Mouse (Mus musculus) hindbrain, embryonic 16.5 days (tissue): ENCODE data around the gene Sash1. TPM values are rescaled to one million over a fixed set of nuclear protein-coding genes. Genes with fewer than 3 reads are reported as not detected.

ENCODE experiments used
- ATAC-seq: fragments of 200-750 bp; cut with Nextera tagmentation; 2 replicates; pipeline ENCODE4 v1.8.0; 2017; ENCODE audit warnings: moderate TSS enrichment, moderate library complexity
- H3K27ac ChIP-seq: fragments of 300-500 bp; sonication (generic); 2 replicates; pipeline ENCODE4 v1.5.1; 2014; ENCODE audit warnings: low read depth, mild to moderate bottlenecking, control low read depth, low read length, moderate library complexity
- H3K27me3 ChIP-seq: fragments of 300-500 bp; sonication (generic); replicated peaks from 2 replicates; pipeline ENCODE4 v1.6.1; 2014; ENCODE audit warnings: low read length; ENCODE audit not compliant: control insufficient read depth, insufficient read depth
- H3K36me3 ChIP-seq: fragments of 300-500 bp; sonication (generic); 2 replicates; pipeline ENCODE4 v1.6.1; 2014; ENCODE audit warnings: mild to moderate bottlenecking, low read length, moderate library complexity, mixed read lengths; ENCODE audit not compliant: control insufficient read depth, insufficient read depth
- H3K4me1 ChIP-seq: fragments of 300-500 bp; sonication (generic); 2 replicates; pipeline ENCODE4 v1.6.1; 2014; ENCODE audit warnings: low read depth, low read length; ENCODE audit not compliant: control insufficient read depth, insufficient read depth
- H3K4me2 ChIP-seq: fragments of 300-500 bp; sonication (generic); 2 replicates; pipeline ENCODE4 v1.6.1; 2014; ENCODE audit warnings: mild to moderate bottlenecking, low read length, control low read depth, moderate library complexity
- H3K4me3 ChIP-seq: fragments of 300-500 bp; sonication (generic); 2 replicates; pipeline ENCODE4 v1.5.1; 2014; ENCODE audit warnings: mild to moderate bottlenecking, low read length, control low read depth, moderate library complexity
- H3K9ac ChIP-seq: fragments of 300-500 bp; sonication (generic); 2 replicates; pipeline ENCODE4 v1.6.1; 2014; ENCODE audit warnings: low read depth, mild to moderate bottlenecking, control low read depth, low read length, moderate library complexity
- H3K9me3 ChIP-seq: fragments of 300-500 bp; sonication (generic); 2 replicates; pipeline ENCODE4 v1.6.1; 2014; ENCODE audit warnings: mild to moderate bottlenecking, low read length, moderate library complexity; ENCODE audit not compliant: control insufficient read depth
- WGBS: fragments of 180-500 bp; shearing (Covaris S2); extraction: QIAGEN DNeasy Blood & Tissue Kit; methylation state at CpG from one replicate; pipeline ENCODE4 v1.1.7; 2014; 5-methylcytosine and 5-hydroxymethylcytosine counted together
- polyA plus RNA-seq: library from polyadenylated mRNA; unstranded; fragments of >200 nt; fragmentation: Nextera tagmentation; extraction: Ambion mirVana; gene quantifications from 2 replicates; pipeline ENCODE4 v1.2.1, GENCODE M21; 2015

The Sash1 gene
- polyA plus RNA-seq, 1 experiment from 2014 or later, result 4.2 TPM

GRCm38 (mm10) chr10:8885201-8885600 lies 669 bp downstream of the Sash1 start:
- H3K27ac ChIP-seq, result peak overlapping the region; percentile 93
- peak overlapping the region; percentile 83 for H3K4me3 ChIP-seq
- H3K9ac ChIP-seq, result no peak overlapping the region
- peak overlapping the region; percentile 97 for H3K4me2 ChIP-seq
- no peaks in the 10 kb centered on the region for H3K27me3 ChIP-seq
- H3K4me1 ChIP-seq, result peaks cover 7% of the 10 kb centered on the region
- H3K36me3 ChIP-seq, result no peaks in the 10 kb centered on the region
- no peak for ATAC-seq
- H3K9me3 ChIP-seq, result no peaks in the 10 kb centered on the region
- 3% methylated on average over 11 of the region's 11 CpGs for WGBS

GRCm38 (mm10) chr10:8884565-8884964 lies 1.3 kb downstream of the Sash1 start:
- peaks cover 7% of the 10 kb centered on the region for H3K4me1 ChIP-seq
- no peaks in the 10 kb centered on the region for H3K9me3 ChIP-seq
- H3K9ac ChIP-seq, result no peak overlapping the region
- ATAC-seq, result no peak
- no peaks in the 10 kb centered on the region for H3K36me3 ChIP-seq
- 53% methylated on average over 5 of the region's 5 CpGs for WGBS
- peak overlapping the region; percentile 97 for H3K4me2 ChIP-seq
- no peak overlapping the region for H3K27ac ChIP-seq
- 0 out of 2 replicates have a peak overlapping the region, but pooled peaks have one; percentile 1 for H3K4me3 ChIP-seq
- no peaks in the 10 kb centered on the region for H3K27me3 ChIP-seq

- no peak overlapping the region for H3K4me3 ChIP-seq
- no peaks in the 10 kb centered on the region for H3K9me3 ChIP-seq
- no peak overlapping the region for H3K27ac ChIP-seq
- H3K9ac ChIP-seq, result no peak overlapping the region
- ATAC-seq, result no peak
- H3K4me1 ChIP-seq, result peaks cover 7% of the 10 kb centered on the region
- H3K36me3 ChIP-seq, result no peaks in the 10 kb centered on the region
- WGBS, result 23% methylated on average over 4 of the region's 4 CpGs
- H3K4me2 ChIP-seq, result peak overlapping the region; percentile 32
- H3K27me3 ChIP-seq, result no peaks in the 10 kb centered on the region
These were observed 2.2 kb downstream of the Sash1 start for GRCm38 (mm10) chr10:8883686-8884085.

GRCm38 (mm10) chr10:8881736-8882135 lies 4.1 kb downstream of the Sash1 start:
- ATAC-seq, result no peak
- Histone ChIP-seq H3K4me3 (no peak overlapping the region), H3K9ac (no peak overlapping the region), H3K4me2 (no peak overlapping the region), H3K4me1 (peaks cover 7% of the 10 kb centered on the region), H3K27me3 (no peaks in the 10 kb centered on the region; the same call in 1 of the 2 replicates), H3K36me3 (no peaks in the 10 kb centered on the region), H3K9me3 (no peaks in the 10 kb centered on the region), H3K27ac (no peak overlapping the region)
- 37% methylated on average over 2 of the region's 2 CpGs for WGBS

- Histone ChIP-seq H3K36me3 (no peaks in the 10 kb centered on the region), H3K4me1 (peaks cover 4% of the 10 kb centered on the region), H3K9ac (no peak overlapping the region), H3K27me3 (no peaks in the 10 kb centered on the region; the same call in 1 of the 2 replicates), H3K4me2 (no peak overlapping the region), H3K4me3 (no peak overlapping the region), H3K27ac (no peak overlapping the region), H3K9me3 (no peaks in the 10 kb centered on the region)
- WGBS, result 68% methylated on average over 15 of the region's 15 CpGs
- no peak for ATAC-seq
These were observed 4.8 kb downstream of the Sash1 start for GRCm38 (mm10) chr10:8880950-8881675.

- Histone ChIP-seq H3K36me3 (no peaks in the 10 kb centered on the region), H3K4me3 (no peak overlapping the region), H3K4me2 (no peak overlapping the region), H3K9ac (no peak overlapping the region), H3K9me3 (no peaks in the 10 kb centered on the region), H3K4me1 (no peaks in the 10 kb centered on the region; the same call in 1 of the 2 replicates), H3K27me3 (no peaks in the 10 kb centered on the region; the same call in 1 of the 2 replicates), H3K27ac (no peak overlapping the region)
- no peak for ATAC-seq
- WGBS, result 50% methylated on average over 9 of the region's 9 CpGs
These were observed 7.0 kb downstream of the Sash1 start for GRCm38 (mm10) chr10:8878824-8879223.

GRCm38 (mm10) chr10:8878381-8878780 lies 7.5 kb downstream of the Sash1 start:
- Histone ChIP-seq H3K4me3 (no peak overlapping the region), H3K9me3 (no peaks in the 10 kb centered on the region), H3K27ac (no peak overlapping the region), H3K27me3 (no peaks in the 10 kb centered on the region; the same call in 1 of the 2 replicates), H3K9ac (no peak overlapping the region), H3K4me1 (no peaks in the 10 kb centered on the region; the same call in 1 of the 2 replicates), H3K36me3 (no peaks in the 10 kb centered on the region), H3K4me2 (no peak overlapping the region)
- 83% methylated on average over 13 of the region's 13 CpGs for WGBS
- no peak for ATAC-seq

- Histone ChIP-seq H3K27ac (no peak overlapping the region), H3K4me3 (no peak overlapping the region), H3K27me3 (no peaks in the 10 kb centered on the region; the same call in 1 of the 2 replicates), H3K4me2 (no peak overlapping the region), H3K9me3 (no peaks in the 10 kb centered on the region), H3K9ac (no peak overlapping the region), H3K36me3 (no peaks in the 10 kb centered on the region), H3K4me1 (no peaks in the 10 kb centered on the region)
- no peak for ATAC-seq
- 82% methylated on average over 7 of the region's 7 CpGs for WGBS
These were observed 12.1 kb downstream of the Sash1 start for GRCm38 (mm10) chr10:8873631-8874370.

- no peak overlapping the region for H3K4me3 ChIP-seq
- 91% methylated on average over 3 of the region's 3 CpGs for WGBS
- no peak overlapping the region for H3K9ac ChIP-seq
- H3K27ac ChIP-seq, result no peak overlapping the region
- H3K4me2 ChIP-seq, result no peak overlapping the region
- ATAC-seq, result no peak
- no peaks in the 10 kb centered on the region for H3K9me3 ChIP-seq
- no peaks in the 10 kb centered on the region for H3K27me3 ChIP-seq
- no peaks in the 10 kb centered on the region for H3K4me1 ChIP-seq
- no peaks in the 10 kb centered on the region for H3K36me3 ChIP-seq
These were observed 13.1 kb downstream of the Sash1 start for GRCm38 (mm10) chr10:8872788-8873187.
